Mouse (Mus musculus): Measurements from ENCODE around the gene Coa3. TPM values are rescaled to one million over a fixed set of nuclear protein-coding genes. Genes with fewer than 3 reads are reported as not detected.
A peak's percentile ranks its signal among the peaks of the same experiment; 100 is the strongest.

Gene Coa3
- total and polyA plus RNA-seq, 3 experiments: 120 to 325 TPM; not detected in 1

GRCm38 (mm10) chr11:101253613-101254389, 25.1 kb downstream of the Coa3 start, which contains the start of gene Vps25 (continued):
- TF ChIP-seq ELF1 (IDR thresholded peaks at IDR 0.05; ENCODE audit: low read depth, low read length): peak; percentile 99
- TF ChIP-seq TCF12 (IDR thresholded peaks at IDR 0.05; ENCODE audit: low read depth, low read length): peak; percentile 92
- TF ChIP-seq TBP (IDR thresholded peaks at IDR 0.05; ENCODE audit: low read depth, low read length): peak; percentile 96
- no peak; the same call in 1 of the 2 replicates for TF ChIP-seq RAD21 (IDR thresholded peaks at IDR 0.05; ENCODE audit: low read depth, low read length)
- TF ChIP-seq NRF1 (IDR thresholded peaks at IDR 0.05; ENCODE audit: insufficient read depth, low read depth, low read length, poor library complexity, severe bottlenecking): peak; percentile 43; the same call in 1 of the 2 replicates
- peak; percentile 9; the same call in 1 of the 2 replicates for TF ChIP-seq GATA1 (IDR thresholded peaks at IDR 0.05; ENCODE audit: low read depth, low read length)
- TF ChIP-seq ETS1 (IDR thresholded peaks at IDR 0.05; ENCODE audit: low read depth, low read length): peak; percentile 65
- peak; percentile 71; the same call in 1 of the 2 replicates for TF ChIP-seq JUND (IDR thresholded peaks at IDR 0.05; ENCODE audit: low read depth, low read length)
- no peak for TF ChIP-seq MYB (IDR thresholded peaks at IDR 0.05; ENCODE audit: low read depth, low read length)
- no peak for TF ChIP-seq USF2 (IDR thresholded peaks at IDR 0.05; ENCODE audit: borderline replicate concordance in 1 of 2, insufficient read depth in 1 of 2, low read depth in 1 of 2, low read length in 2 of 2)
- TF ChIP-seq MAZ (IDR thresholded peaks at IDR 0.05; ENCODE audit: low read depth, low read length): peak; percentile 98
- peak; percentile 53 for TF ChIP-seq USF1 (IDR thresholded peaks at IDR 0.05; ENCODE audit: low read depth, low read length)
- TF ChIP-seq ZNF384 (IDR thresholded peaks at IDR 0.05; ENCODE audit: low read depth, low read length): peak; percentile 40
- TF ChIP-seq GABPA (IDR thresholded peaks at IDR 0.05; ENCODE audit: low read depth, low read length): no peak
- TF ChIP-seq BHLHE40 (IDR thresholded peaks at IDR 0.05; ENCODE audit: borderline replicate concordance, low read depth, low read length): 0 out of 2 replicates have a peak, but pooled peaks have one; percentile 33
- peak; percentile 85 for TF ChIP-seq MAX (IDR thresholded peaks at IDR 0.05; ENCODE audit: low read length)
- TF ChIP-seq CTCF (IDR thresholded peaks at IDR 0.05 in 2 of 3, conservative IDR thresholded peaks at IDR 0.05 in 1 of 3; ENCODE audit: control insufficient read depth in 1 of 3, insufficient read depth in 1 of 3, low read depth in 2 of 3, low read length in 3 of 3, poor library complexity in 1 of 3, severe bottlenecking in 1 of 3): peak in 1 of 3 experiments; percentile 9; a peak in 1 of 6 replicates
- no peak for TF ChIP-seq TAL1 (IDR thresholded peaks at IDR 0.05; ENCODE audit: low read length)
- peak; percentile 88 to 100 for TF ChIP-seq POLR2A (IDR thresholded peaks at IDR 0.05; ENCODE audit: control insufficient read depth in 1 of 2, insufficient read depth in 1 of 2, low read depth in 1 of 2, low read length in 2 of 2, poor library complexity in 1 of 2)
- TF ChIP-seq KAT2A (conservative IDR thresholded peaks at IDR 0.05; ENCODE audit: low read depth, low read length): peak; percentile 80
- TF ChIP-seq UBTF (IDR thresholded peaks at IDR 0.05; ENCODE audit: borderline replicate concordance, insufficient read depth, low read depth, low read length): 0 out of 2 replicates have a peak, but pooled peaks have one; percentile 86

- H3K27me3 ChIP-seq (ENCODE audit: control insufficient read depth in 1 of 2, insufficient read depth in 2 of 2, low read length in 2 of 2): no peaks in the 10 kb centered on the region
- no peaks in the 10 kb centered on the region for H3K9me3 ChIP-seq (replicated peaks; ENCODE audit: insufficient read depth, low read length)
- H3K9ac ChIP-seq (ENCODE audit: control insufficient read depth, low read depth, low read length, poor library complexity, severe bottlenecking): peak overlapping the region; percentile 95
- H3K27ac ChIP-seq (ENCODE audit: control insufficient read depth, low read depth, low read length): peak overlapping the region; percentile 59
- TF ChIP-seq GATA1 (IDR thresholded peaks at IDR 0.05; ENCODE audit: low read depth, low read length) (no peak), HCFC1 (IDR thresholded peaks at IDR 0.05; ENCODE audit: low read depth, low read length) (no peak), POLR2AphosphoS5 (IDR thresholded peaks at IDR 0.05; ENCODE audit: borderline replicate concordance, low read depth, low read length) (no peak), MAZ (IDR thresholded peaks at IDR 0.05; ENCODE audit: low read depth, low read length) (no peak), KAT2A (conservative IDR thresholded peaks at IDR 0.05; ENCODE audit: low read depth, low read length) (no peak), SIN3A (IDR thresholded peaks at IDR 0.05; ENCODE audit: low read length) (no peak), MAX (IDR thresholded peaks at IDR 0.05; ENCODE audit: low read length) (no peak), RCOR1 (IDR thresholded peaks at IDR 0.05; ENCODE audit: low read depth, low read length) (no peak), NELFE (IDR thresholded peaks at IDR 0.05; ENCODE audit: low read depth, low read length) (no peak), ZC3H11A (IDR thresholded peaks at IDR 0.05; ENCODE audit: low read depth, low read length) (no peak), ETS1 (IDR thresholded peaks at IDR 0.05; ENCODE audit: low read depth, low read length) (no peak)
- H3K79me2 ChIP-seq (ENCODE audit: control insufficient read depth, insufficient read depth, low read length, poor library complexity): peaks cover 7% of the 10 kb centered on the region
- H3K4me1 ChIP-seq (ENCODE audit: control insufficient read depth in 1 of 2, insufficient read depth in 2 of 2, low read length in 2 of 2): peaks cover 0 to 5% of the 10 kb centered on the region in 2 experiments; a peak in 1 of 4 replicates
- peak overlapping the region; percentile 80 to 93 for H3K4me3 ChIP-seq (ENCODE audit: control insufficient read depth in 1 of 2, insufficient read depth in 1 of 2, low read depth in 2 of 2, low read length in 2 of 2)
- DNase-seq (ENCODE audit: low read depth, low spot score): peak; percentile 73
- peaks cover 0 to 10% of the 10 kb centered on the region in 2 experiments; a peak in 2 of 4 replicates for H3K36me3 ChIP-seq (ENCODE audit: control insufficient read depth in 1 of 2, insufficient read depth in 2 of 2, low read length in 2 of 2)
Observed at GRCm38 (mm10) chr11:101252941-101253340, 26.0 kb downstream of the Coa3 start.

All from MEL (cell line).